Mouse (Mus musculus) testis, adult 2 months (tissue): Measurements from ENCODE around the gene Hoxa3.

Experiments used
- CTCF ChIP-seq: fragments of 200-500 bp; IDR thresholded peaks from 2 replicates; pipeline ENCODE4 v1.5.1; 2012; ENCODE audit warnings: low read depth, mild to moderate bottlenecking, inconsistent platforms, low read length, moderate library complexity; ENCODE audit not compliant: control insufficient read depth, insufficient read depth, insufficient replicate concordance
- POLR2A ChIP-seq: fragments of 200-500 bp; IDR thresholded peaks from 2 replicates; pipeline ENCODE4 v1.6.1; 2012; ENCODE audit warnings: low read depth, mild to moderate bottlenecking, inconsistent platforms, low read length, moderate library complexity; ENCODE audit not compliant: control insufficient read depth

DNA sequence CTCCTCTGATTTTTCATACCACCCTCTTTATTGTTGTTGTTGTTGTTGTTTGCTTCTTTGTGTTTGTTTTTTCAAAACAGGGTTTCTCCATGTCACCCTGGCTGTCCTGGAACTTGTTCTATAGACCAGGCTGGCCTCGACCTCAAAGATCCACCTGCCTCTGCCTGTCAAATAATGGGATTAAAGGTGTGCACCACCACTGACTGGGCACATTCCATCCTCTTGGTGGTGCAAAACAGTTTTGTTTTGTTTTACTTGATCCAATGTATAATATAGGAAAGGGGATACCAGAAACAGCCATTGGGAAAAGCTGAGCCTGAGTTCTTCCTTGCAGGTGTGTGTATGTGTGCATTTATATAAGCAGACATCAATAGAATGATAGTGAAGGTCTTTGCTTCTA is 26.6 kb downstream of the Hoxa3 start:
- no peak for TF ChIP-seq CTCF
- no peak for TF ChIP-seq POLR2A
